Mouse (Mus musculus): ENCODE data around the gene Mrap. TPM values are rescaled to one million over a fixed set of nuclear protein-coding genes. Genes with fewer than 3 reads are reported as not detected.

Mrap gene
- polyA plus RNA-seq, 1 experiment from 2014 or later = not detected

DNA sequence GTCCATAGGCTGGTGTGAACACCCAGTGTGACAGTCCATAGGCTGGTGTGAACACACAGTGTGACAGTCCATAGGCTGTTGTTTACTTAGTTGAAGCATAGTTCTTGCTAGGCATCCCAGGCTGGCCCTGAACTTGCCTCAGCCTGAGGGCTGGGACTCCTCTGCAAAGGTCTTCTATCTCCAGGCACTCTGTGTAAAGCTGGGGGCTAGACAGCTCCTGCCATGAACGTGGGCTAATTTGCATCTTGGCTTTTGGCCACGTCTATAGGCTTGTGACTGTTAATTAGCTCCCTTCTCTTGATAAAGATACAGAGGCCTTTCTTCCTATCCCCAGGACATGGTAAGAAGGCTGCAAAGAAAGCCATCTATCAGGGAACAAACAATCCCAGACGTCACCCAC lies 21.3 kb downstream of the Mrap start:
- H3K36me3 ChIP-seq = peaks cover 93% of the 10 kb centered on the region
- H3K4me1 ChIP-seq (replicated peaks) = no peaks in the 10 kb centered on the region
- H3K27me3 ChIP-seq = no peaks in the 10 kb centered on the region
- H3K4me3 ChIP-seq (replicated peaks) = no peak overlapping the region
- WGBS = 76% methylated on average over 3 of the region's 3 CpGs
- no peak overlapping the region for H3K27ac ChIP-seq
- no peaks in the 10 kb centered on the region for H3K9me3 ChIP-seq
- H3K4me2 ChIP-seq = no peak overlapping the region
- no peak for ATAC-seq (ENCODE audit: insufficient number of reproducible peaks, insufficient read depth, low FRiP score, low TSS enrichment, low read depth)
- no peak overlapping the region for H3K9ac ChIP-seq (replicated peaks)

- Histone ChIP-seq H3K27me3 (no peaks in the 10 kb centered on the region), H3K9me3 (no peaks in the 10 kb centered on the region), H3K27ac (no peak overlapping the region), H3K9ac (replicated peaks) (no peak overlapping the region), H3K36me3 (peaks cover 89% of the 10 kb centered on the region), H3K4me2 (no peak overlapping the region), H3K4me1 (replicated peaks) (no peaks in the 10 kb centered on the region), H3K4me3 (replicated peaks) (no peak overlapping the region)
- 75% methylated on average over 4 of the region's 4 CpGs for WGBS
- ATAC-seq (ENCODE audit: insufficient number of reproducible peaks, insufficient read depth, low FRiP score, low TSS enrichment, low read depth) = no peak
These were observed 22.5 kb downstream of the Mrap start for GRCm38 (mm10) chr16:90760515-90760914.

DNA sequence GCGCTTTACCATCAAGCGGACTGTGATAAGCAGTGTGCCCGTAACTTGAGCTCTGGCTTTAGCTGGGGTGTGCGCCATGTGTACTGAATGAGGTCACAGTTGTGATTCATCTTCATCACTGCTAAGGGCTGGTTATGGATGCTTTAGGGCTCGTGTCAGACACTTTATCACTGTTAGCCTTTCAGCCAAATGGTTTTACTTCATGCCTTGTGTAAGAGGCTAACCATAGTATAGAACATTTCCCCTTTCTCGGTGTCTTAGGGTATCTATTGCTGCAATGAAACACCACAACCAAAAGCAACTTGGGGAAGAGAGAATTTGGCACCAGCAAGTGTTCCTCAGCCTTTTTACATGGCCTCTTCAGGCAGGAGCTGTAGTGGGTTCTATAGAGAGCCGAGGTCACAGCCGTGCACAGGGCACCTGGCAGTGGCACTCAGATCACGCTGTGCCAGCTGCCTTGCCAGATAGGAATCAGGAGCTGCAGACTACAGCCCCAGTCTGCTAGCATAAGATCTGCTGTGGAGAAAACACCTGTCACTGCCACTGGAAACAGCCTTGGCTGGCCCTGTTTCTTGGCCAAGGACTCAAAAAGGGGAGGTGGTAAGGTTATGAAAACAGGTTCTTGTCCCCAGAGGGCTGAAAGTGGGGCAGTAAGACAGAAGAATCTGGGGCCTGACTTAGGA lies 27.3 kb downstream of the Mrap start:
- Histone ChIP-seq H3K36me3 (peaks cover 87% of the 10 kb centered on the region), H3K9ac (replicated peaks) (no peak overlapping the region), H3K4me3 (replicated peaks) (no peak overlapping the region), H3K4me1 (replicated peaks) (no peaks in the 10 kb centered on the region), H3K9me3 (no peaks in the 10 kb centered on the region), H3K27ac (no peak overlapping the region), H3K27me3 (no peaks in the 10 kb centered on the region), H3K4me2 (no peak overlapping the region)
- no peak for ATAC-seq (ENCODE audit: insufficient number of reproducible peaks, insufficient read depth, low FRiP score, low TSS enrichment, low read depth)
- WGBS = 88% methylated on average over 9 of the region's 9 CpGs

GRCm38 (mm10) chr16:90766919-90767454 lies 29.0 kb downstream of the Mrap start:
- H3K4me3 ChIP-seq (replicated peaks) = no peak overlapping the region
- H3K27ac ChIP-seq = no peak overlapping the region
- no peaks in the 10 kb centered on the region for H3K9me3 ChIP-seq
- peaks cover 87% of the 10 kb centered on the region for H3K36me3 ChIP-seq
- no peak for ATAC-seq (ENCODE audit: insufficient number of reproducible peaks, insufficient read depth, low FRiP score, low TSS enrichment, low read depth)
- WGBS = 94% methylated on average over 15 of the region's 15 CpGs
- no peak overlapping the region for H3K9ac ChIP-seq (replicated peaks)
- no peak overlapping the region for H3K4me2 ChIP-seq
- no peaks in the 10 kb centered on the region for H3K27me3 ChIP-seq
- no peaks in the 10 kb centered on the region for H3K4me1 ChIP-seq (replicated peaks)

GRCm38 (mm10) chr16:90774216-90774615 lies 36.2 kb downstream of the Mrap start:
- H3K36me3 ChIP-seq = peaks cover 100% of the 10 kb centered on the region
- H3K4me3 ChIP-seq (replicated peaks) = no peak overlapping the region
- ATAC-seq (ENCODE audit: insufficient number of reproducible peaks, insufficient read depth, low FRiP score, low TSS enrichment, low read depth) = no peak
- H3K9ac ChIP-seq (replicated peaks) = no peak overlapping the region; the same call in 1 of the 2 replicates
- no peaks in the 10 kb centered on the region for H3K27me3 ChIP-seq
- H3K27ac ChIP-seq = no peak overlapping the region
- no peaks in the 10 kb centered on the region for H3K4me1 ChIP-seq (replicated peaks)
- H3K4me2 ChIP-seq = no peak overlapping the region
- no peaks in the 10 kb centered on the region for H3K9me3 ChIP-seq
- WGBS = 95% methylated on average over 12 of the region's 12 CpGs

DNA sequence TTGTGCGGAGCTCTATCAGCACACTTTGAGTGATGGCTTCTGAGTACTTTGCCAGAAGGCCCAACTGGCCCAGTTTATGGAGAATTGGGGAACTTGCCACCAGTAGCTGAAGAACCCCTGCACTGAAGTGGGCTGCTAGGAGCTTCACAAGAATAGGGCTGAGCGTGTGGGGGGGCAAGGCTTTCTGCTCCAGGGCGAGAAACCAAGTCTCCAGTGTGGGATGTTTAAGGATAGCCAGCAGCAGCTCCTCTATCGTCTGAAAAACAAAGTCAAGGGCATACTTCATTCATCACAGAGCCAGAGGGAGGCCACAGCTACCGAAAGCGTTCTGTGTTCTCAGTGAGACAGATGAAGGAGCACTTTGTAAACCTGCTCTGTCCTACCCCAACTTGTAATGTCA lies 36.6 kb downstream of the Mrap start:
- Histone ChIP-seq H3K36me3 (peaks cover 100% of the 10 kb centered on the region), H3K4me3 (replicated peaks) (no peak overlapping the region), H3K4me2 (no peak overlapping the region), H3K27me3 (no peaks in the 10 kb centered on the region), H3K27ac (no peak overlapping the region), H3K4me1 (replicated peaks) (no peaks in the 10 kb centered on the region), H3K9ac (replicated peaks) (no peak overlapping the region; the same call in 1 of the 2 replicates), H3K9me3 (no peaks in the 10 kb centered on the region)
- ATAC-seq (ENCODE audit: insufficient number of reproducible peaks, insufficient read depth, low FRiP score, low TSS enrichment, low read depth) = no peak
- WGBS = 91% methylated on average over 6 of the region's 6 CpGs

DNA sequence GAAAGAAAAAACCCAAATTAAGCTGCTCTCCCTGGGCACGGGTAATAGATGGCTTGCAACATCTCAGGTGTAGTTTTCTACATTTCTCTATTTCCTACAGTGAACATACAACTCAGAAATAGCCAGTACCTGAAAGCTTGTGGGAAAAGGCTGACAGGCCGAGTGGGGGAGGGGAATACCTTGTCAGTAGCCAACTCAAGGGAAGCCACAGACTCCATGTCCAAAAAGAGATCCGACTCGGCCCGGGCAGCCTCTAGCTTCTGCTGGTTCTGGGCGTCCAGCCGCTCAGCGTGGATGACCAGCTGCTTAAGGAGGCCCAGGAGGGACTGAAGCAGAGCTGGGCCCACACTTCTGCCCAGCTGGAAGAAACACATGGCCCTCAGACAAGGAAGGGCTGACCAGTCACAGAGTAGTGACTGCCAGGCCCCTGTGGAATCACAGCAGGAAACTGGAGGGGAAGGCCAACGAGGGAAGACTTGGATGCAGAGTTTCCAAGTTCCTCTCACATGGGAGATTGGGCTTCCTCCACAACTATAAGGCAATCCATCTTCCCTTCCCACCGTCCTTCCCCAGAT lies 38.0 kb downstream of the Mrap start:
- ATAC-seq (ENCODE audit: insufficient number of reproducible peaks, insufficient read depth, low FRiP score, low TSS enrichment, low read depth) = no peak
- H3K27ac ChIP-seq = no peak overlapping the region
- H3K4me3 ChIP-seq (replicated peaks) = no peak overlapping the region
- no peaks in the 10 kb centered on the region for H3K4me1 ChIP-seq (replicated peaks)
- no peaks in the 10 kb centered on the region for H3K27me3 ChIP-seq
- H3K36me3 ChIP-seq = peaks cover 100% of the 10 kb centered on the region
- no peaks in the 10 kb centered on the region for H3K9me3 ChIP-seq
- WGBS = 79% methylated on average over 10 of the region's 10 CpGs
- no peak overlapping the region for H3K9ac ChIP-seq (replicated peaks)
- no peak overlapping the region for H3K4me2 ChIP-seq

- Histone ChIP-seq H3K4me3 (replicated peaks) (no peak overlapping the region), H3K36me3 (peaks cover 98% of the 10 kb centered on the region), H3K9ac (replicated peaks) (no peak overlapping the region), H3K9me3 (no peaks in the 10 kb centered on the region), H3K4me1 (replicated peaks) (no peaks in the 10 kb centered on the region), H3K27me3 (no peaks in the 10 kb centered on the region), H3K4me2 (no peak overlapping the region), H3K27ac (no peak overlapping the region)
- 54% methylated on average over 11 of the region's 11 CpGs for WGBS
- ATAC-seq (ENCODE audit: insufficient number of reproducible peaks, insufficient read depth, low FRiP score, low TSS enrichment, low read depth) = no peak
These were observed 41.8 kb downstream of the Mrap start for GRCm38 (mm10) chr16:90779783-90780182.

DNA sequence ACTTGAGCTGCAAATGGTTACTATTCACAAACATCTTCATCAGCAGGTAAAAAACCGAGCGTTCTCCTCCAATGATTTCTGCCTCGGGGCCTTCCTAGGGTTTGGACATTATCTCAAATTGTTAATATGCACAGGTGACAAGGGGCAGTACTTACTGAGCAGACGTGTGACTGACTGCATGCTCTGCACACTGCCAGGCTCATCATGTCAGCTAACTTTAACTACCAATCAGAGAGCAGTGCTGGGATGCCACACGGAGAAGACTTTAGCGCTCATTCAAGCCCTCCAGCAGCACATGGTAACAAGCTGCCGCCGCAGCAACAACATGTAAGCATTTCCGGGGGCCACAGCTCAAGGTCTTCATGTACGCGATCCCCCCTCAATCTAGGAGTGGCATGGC lies 45.3 kb downstream of the Mrap start:
- Histone ChIP-seq H3K9me3 (no peaks in the 10 kb centered on the region), H3K4me3 (replicated peaks) (no peak overlapping the region), H3K4me2 (no peak overlapping the region), H3K36me3 (peaks cover 97% of the 10 kb centered on the region), H3K4me1 (replicated peaks) (no peaks in the 10 kb centered on the region), H3K27ac (no peak overlapping the region), H3K9ac (replicated peaks) (no peak overlapping the region), H3K27me3 (no peaks in the 10 kb centered on the region)
- ATAC-seq (ENCODE audit: insufficient number of reproducible peaks, insufficient read depth, low FRiP score, low TSS enrichment, low read depth) = no peak
- 89% methylated on average over 11 of the region's 11 CpGs for WGBS

DNA sequence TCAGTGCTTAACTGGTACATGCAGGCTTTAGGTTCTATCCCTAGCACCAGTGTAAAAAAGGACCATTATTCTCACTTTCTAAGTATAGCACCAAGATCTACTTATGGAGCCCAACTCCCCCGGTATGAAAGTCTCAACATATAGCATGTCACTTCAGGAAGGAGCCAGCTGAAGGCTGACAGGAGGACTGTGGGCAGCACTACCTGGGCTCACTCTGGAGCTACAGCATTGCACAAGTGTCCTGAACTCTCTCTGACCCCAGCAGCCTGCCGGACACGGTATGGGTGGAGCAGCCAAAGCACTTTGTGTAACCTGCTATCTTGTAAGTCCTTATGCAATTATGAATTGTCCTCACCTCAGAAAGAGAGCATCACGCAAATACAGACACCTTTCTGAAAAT lies 47.2 kb downstream of the Mrap start:
- Histone ChIP-seq H3K27ac (no peak overlapping the region), H3K9me3 (no peaks in the 10 kb centered on the region), H3K4me3 (replicated peaks) (no peak overlapping the region), H3K9ac (replicated peaks) (no peak overlapping the region), H3K36me3 (peaks cover 97% of the 10 kb centered on the region), H3K4me1 (replicated peaks) (no peaks in the 10 kb centered on the region), H3K4me2 (no peak overlapping the region), H3K27me3 (no peaks in the 10 kb centered on the region)
- ATAC-seq (ENCODE audit: insufficient number of reproducible peaks, insufficient read depth, low FRiP score, low TSS enrichment, low read depth) = no peak
- 88% methylated on average over 4 of the region's 4 CpGs for WGBS

GRCm38 (mm10) chr16:90788580-90788979 lies 50.6 kb downstream of the Mrap start:
- Histone ChIP-seq H3K27me3 (no peaks in the 10 kb centered on the region), H3K4me1 (replicated peaks) (no peaks in the 10 kb centered on the region), H3K4me3 (replicated peaks) (no peak overlapping the region), H3K4me2 (no peak overlapping the region), H3K27ac (no peak overlapping the region), H3K9me3 (no peaks in the 10 kb centered on the region), H3K36me3 (peaks cover 98% of the 10 kb centered on the region), H3K9ac (replicated peaks) (no peak overlapping the region)
- 92% methylated on average over 6 of the region's 6 CpGs for WGBS
- ATAC-seq (ENCODE audit: insufficient number of reproducible peaks, insufficient read depth, low FRiP score, low TSS enrichment, low read depth) = no peak

DNA sequence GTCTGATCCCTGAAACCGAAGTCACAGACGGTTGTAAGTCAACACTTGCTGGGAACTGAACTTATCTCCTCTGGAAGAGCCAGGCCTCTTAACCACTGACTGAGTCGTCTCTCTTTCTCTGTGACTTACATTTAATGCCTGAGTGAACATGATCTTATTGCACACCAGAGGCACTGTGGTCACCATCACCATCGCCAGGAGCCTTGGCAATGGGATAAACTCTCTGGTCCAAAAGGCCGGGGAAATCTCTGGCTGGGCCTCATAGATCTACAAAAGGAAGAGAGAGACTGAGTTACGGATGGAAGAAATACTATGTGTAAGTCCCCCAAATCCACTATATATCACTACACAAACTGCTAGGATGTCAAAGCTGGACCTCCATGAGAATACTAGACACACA lies 52.9 kb downstream of the Mrap start:
- 90% methylated on average over 6 of the region's 6 CpGs for WGBS
- no peaks in the 10 kb centered on the region for H3K9me3 ChIP-seq
- H3K9ac ChIP-seq (replicated peaks) = no peak overlapping the region
- H3K27me3 ChIP-seq = no peaks in the 10 kb centered on the region
- peaks cover 98% of the 10 kb centered on the region for H3K36me3 ChIP-seq
- H3K4me3 ChIP-seq (replicated peaks) = no peak overlapping the region
- no peak overlapping the region for H3K4me2 ChIP-seq
- H3K4me1 ChIP-seq (replicated peaks) = no peaks in the 10 kb centered on the region
- no peak for ATAC-seq (ENCODE audit: insufficient number of reproducible peaks, insufficient read depth, low FRiP score, low TSS enrichment, low read depth)
- H3K27ac ChIP-seq = no peak overlapping the region
